Mouse (Mus musculus) hematopoietic stem cell, adult 5-6 weeks (primary cell): Measurements from ENCODE around the gene Gm42674. TPM values are rescaled to one million over a fixed set of nuclear protein-coding genes. Genes with fewer than 3 reads are reported as not detected.

Source experiments
- ATAC-seq, 2 experiments: fragments of 125-278 bp in 1 of 2; replicated peaks in 1 of 2; 2 replicates each; pipeline ENCODE4 v1.8.0; 2016 to 2017; ENCODE audit warnings: inconsistent platforms in 2 of 2, mild to moderate bottlenecking in 2 of 2, moderate number of reproducible peaks in 2 of 2, low read depth in 1 of 2, moderate TSS enrichment in 1 of 2; ENCODE audit not compliant: low FRiP score in 2 of 2, poor library complexity in 2 of 2, severe bottlenecking in 2 of 2, insufficient read depth in 1 of 2, low TSS enrichment in 1 of 2
- total RNA-seq: library from RNA; stranded (forward); fragments of 172-1452, 232-1000 nt; gene quantifications from 2 replicates; pipeline ENCODE4 v1.2.3, GENCODE M21; 2017

Gene Gm42674
- total RNA-seq, 1 experiment from 2014 or later = not detected

DNA sequence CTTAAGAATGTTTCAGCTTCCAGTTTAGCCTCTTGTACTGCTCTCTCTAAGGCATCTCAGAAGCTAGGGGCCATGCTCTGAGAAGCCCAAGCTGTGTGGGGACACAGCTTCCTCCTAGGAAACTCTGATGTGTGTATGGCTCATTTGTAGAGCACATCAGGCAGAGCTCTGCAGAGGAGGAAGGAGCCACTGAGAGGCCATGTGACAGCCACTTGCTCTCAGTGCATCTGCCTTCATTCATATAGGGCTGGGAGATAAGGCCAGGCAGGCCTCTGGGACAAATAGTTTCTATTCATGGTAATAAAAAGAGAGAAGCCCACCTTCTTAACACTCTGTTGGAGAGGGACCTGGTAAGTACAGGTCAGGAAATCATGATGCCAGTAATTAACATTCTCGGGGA, 7.2 kb upstream of the Gm42674 start:
- ATAC-seq = 0 out of 4 replicates have a peak, but pooled peaks of 1 of the 2 experiments have one; percentile 14

DNA sequence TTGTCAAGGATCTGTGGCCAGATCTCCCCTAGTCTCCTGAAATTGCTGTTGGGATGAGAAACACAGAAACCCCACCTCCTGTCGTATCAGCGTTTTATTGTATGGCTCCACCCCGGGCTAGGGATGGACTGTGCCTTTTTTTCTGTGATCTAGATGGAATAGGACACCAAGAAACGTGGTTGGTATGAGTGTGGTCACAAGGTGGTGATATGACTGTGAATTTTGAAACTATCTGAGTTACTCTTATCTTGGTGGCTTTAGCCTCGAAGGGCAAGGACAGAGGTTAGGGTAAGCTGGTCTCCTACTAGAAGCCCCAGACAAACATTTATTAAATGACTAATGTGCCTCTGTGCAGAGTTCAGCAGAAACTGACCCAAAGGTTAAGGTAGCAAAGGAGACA, 6.1 kb upstream of the Gm42674 start:
- ATAC-seq = no peak

- ATAC-seq = no peak
Observed at GRCm38 (mm10) chr3:90596810-90597209, 4.9 kb upstream of the Gm42674 start.

GRCm38 (mm10) chr3:90597736-90598135, 4.0 kb upstream of the Gm42674 start:
- ATAC-seq = no peak

DNA sequence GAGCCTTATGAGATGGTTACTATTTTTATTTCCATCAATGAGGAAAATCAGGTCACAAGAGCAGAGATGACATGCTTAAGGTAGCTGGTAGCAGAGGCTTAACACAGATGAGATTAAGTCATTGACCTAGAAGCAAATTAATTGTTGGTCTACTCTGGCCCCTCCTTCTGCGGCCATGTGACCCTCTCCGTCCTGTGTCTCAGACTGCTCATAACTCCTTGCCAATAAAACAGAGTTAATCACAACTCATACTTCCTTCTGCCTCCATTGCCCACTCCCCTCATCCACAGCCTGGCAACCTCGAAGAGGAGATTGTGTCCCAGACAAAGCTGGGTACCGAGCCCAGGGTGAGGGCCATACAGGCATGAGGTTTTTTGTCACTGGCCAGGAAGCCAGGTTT, 3.5 kb upstream of the Gm42674 start:
- ATAC-seq = no peak

GRCm38 (mm10) chr3:90599401-90599800, 2.3 kb upstream of the Gm42674 start:
- no peak for ATAC-seq

- no peak for ATAC-seq
Observed at GRCm38 (mm10) chr3:90600036-90600435, 1.7 kb upstream of the Gm42674 start.

DNA sequence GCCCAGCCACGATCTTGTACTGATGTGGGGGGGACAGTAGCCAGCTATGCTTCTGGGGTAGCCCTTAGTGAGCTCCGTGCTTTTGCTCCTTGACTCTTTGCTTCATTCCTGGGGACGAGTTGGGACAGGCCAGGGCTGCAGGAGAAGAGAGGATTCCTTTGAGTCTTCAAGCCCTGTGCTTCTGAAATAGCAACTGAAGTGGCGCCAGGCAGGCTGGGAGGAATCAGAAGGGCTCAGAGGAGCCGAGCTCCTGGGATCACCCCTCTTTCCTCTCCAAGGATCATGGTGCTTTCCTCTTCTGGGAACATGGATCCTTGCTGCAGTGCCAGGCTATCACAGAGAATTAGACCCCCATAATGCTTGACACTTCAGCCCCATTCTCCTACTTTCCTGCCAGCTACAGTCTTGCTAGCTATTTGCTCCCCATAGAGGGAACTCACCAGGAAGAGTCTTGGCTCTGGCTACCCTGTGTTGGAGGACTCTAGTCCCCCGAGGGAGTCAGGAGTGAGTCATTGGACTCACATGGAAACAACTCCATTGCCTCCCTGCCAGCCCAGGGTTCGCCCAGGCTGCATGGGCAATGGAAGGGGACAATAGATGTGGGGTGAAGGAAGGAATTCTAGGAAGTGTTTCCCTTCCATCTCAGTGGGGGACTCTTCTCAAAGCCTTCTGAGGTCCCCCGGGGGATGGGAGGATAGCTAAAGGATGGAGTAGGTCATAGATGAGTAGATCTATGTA, 1.1 kb upstream of the Gm42674 start:
- no peak for ATAC-seq

DNA sequence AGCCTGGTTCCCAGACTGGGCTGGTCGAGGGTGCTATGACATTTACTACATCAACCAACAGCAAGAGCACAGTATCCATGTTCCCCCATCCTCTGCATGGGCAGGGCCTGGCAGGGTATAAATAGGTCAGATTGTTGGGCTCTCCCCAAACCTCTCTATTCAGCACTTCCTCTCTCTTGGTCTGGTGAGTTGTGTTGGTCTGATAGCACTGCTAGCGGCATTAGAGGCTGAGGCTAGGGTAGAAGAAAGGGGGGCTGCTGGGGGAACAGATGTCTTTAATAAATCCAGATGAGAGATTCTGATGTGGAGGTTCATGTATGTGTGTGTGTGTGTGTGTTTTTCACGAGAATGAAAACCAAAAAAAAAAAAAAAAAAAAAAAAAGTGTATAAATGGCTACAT, 1.9 kb downstream of the Gm42674 start, which contains the start of gene S100a4:
S100a4 (plus strand) TSS at position 149 of the 400 bp plus-strand sequence.
- ATAC-seq = peak; percentile 87 to 90

DNA sequence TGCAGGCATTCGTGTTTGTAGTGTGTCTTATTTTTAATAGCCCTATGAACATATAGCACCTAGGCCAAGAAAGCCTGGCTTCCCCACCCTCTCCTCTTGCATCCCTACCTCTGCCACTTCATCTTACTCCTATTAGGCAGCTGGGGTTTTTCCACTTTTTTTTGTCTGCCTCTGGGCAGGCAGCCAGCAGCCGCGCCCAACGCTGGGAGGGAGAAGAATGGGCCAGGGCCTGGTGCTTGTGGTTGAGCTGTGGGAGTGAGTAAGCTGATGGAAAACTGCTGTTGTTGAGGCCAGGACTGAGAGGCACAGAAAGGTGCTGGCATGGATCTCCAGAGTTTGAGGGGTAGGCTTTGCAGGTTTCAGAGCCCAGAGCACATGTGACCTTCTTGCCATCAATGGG, 2.7 kb downstream of the Gm42674 start:
- ATAC-seq = peak; percentile 56 to 61

DNA sequence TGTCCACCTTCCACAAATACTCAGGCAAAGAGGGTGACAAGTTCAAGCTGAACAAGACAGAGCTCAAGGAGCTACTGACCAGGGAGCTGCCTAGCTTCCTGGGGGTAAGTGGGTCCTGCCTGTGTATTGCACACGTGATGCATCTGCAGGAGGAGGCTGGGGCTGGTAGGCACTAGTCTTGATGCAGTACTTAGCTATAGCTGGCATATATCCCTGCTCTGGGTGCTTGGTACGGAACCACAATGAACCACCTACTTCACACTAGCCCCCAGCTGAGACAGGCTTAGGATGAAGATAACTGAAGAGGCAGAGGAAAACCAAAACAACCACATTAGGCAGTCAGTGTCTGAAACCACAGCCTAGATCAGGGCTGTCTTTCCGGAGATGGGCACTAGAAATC, 3.3 kb downstream of the Gm42674 start:
- ATAC-seq = no peak

DNA sequence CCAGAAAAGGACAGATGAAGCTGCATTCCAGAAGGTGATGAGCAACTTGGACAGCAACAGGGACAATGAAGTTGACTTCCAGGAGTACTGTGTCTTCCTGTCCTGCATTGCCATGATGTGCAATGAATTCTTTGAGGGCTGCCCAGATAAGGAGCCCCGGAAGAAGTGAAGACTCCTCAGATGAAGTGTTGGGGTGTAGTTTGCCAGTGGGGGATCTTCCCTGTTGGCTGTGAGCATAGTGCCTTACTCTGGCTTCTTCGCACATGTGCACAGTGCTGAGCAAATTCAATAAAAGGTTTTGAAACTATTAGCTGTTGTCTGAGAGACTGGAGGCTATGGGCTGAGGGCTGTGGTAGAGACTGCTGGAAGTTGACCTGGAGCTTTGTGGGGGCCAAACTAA, 4.0 kb downstream of the Gm42674 start:
- ATAC-seq = no peak

DNA sequence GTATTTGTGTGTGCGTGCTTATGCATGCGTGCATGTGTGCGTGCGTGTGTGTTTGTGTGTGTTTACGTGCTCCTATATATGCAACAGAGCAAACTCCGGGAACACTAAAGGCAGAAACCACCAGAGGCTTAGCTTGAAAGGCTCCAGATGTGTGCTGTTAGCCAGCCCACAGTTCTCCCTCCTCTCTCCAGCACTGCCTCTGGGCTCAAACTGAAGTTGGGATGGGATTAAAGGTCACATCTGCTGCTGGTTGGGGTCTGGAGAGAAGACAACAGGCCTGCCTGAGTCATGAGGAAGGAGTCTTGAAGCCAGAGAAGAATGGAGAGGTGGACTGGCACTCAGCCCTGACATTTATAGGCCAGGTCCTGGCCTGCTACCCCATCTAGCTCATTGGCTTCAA, 4.5 kb downstream of the Gm42674 start:
- no peak for ATAC-seq

- no peak for ATAC-seq
Observed at GRCm38 (mm10) chr3:90607361-90607760, 5.7 kb downstream of the Gm42674 start.

DNA sequence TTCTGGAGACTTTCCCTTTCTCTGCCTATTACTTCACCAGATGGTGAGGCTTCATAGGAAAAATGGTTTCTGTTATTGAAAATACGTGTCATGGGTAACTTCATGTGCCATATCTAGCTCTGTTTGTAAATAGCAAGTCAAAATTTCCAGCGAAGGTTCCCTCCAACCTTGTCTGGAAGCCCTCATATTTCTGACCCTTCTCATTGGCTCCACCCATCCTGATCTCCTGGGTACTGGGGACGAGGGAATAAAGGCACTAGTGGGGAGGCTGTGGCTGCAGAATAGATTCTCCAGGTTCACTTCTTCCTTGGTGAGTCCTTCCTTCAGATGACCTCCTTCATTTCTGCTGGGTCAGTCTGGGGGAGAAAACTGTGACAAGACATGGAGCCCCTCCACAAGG, 6.5 kb downstream of the Gm42674 start, which contains the start of gene S100a5:
S100a5 (plus strand) TSS at position 301 of the 400 bp plus-strand sequence.
- no peak for ATAC-seq

DNA sequence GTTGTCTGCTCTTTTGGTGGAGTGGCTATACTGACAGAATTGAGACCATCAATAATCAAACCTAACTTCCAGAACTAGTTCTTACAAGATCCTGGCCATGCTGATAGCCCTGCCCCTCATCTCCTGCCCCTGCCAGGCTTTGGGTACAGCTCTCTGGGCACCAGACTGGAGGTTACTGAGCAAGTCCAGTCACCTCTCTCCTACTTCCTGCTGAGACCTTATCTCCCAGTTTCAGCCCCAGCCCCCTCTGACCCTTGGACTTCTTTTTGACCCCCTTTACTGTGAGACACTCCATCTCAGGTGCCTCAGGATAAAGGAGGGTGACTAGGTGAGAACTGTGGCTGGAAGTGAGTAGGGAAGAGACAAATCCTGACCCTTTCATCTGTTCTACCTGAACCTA, 7.4 kb downstream of the Gm42674 start:
- no peak for ATAC-seq

- no peak for ATAC-seq
Observed at GRCm38 (mm10) chr3:90611494-90611893, 9.8 kb downstream of the Gm42674 start.

- ATAC-seq = peak; percentile 13 to 20; a peak in 2 of 4 replicates
Observed at GRCm38 (mm10) chr3:90612061-90612460, 10.4 kb downstream of the Gm42674 start.

DNA sequence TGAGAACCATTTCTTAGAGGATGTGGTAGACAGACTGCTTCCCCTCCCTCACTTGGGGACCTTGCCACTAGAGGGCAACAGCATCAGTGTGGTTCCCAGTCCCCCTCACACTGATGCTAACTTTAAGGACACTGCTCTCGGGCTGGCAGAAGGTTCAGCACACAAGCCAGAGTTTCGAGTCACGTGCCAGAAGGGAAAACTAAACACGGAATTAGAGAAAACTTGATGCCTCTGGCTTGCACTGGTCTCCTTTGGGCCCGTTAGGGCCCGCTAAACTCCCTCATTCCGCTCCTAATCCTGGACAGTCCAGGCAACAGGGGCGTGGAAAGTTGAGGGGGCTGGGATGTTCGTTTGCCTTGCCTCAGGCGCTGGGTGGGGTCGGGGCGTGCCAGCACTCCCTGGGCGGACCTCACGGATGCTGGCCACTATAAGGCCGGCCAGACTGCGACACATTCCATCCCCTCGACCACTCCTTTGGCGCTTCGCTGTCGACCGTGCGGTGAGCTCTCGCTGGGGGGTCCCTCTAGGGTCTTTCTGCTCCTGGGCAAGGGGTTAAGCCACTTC, 11.1 kb downstream of the Gm42674 start, which contains the start of gene S100a6:
S100a6 (plus strand) TSS at position 155 of the 564 bp plus-strand sequence.
- ATAC-seq = peak; percentile 72 to 75
